Mouse (Mus musculus): ENCODE data around the gene Tubd1.

- TF ChIP-seq TCF12 (IDR thresholded peaks at IDR 0.05; ENCODE audit: insufficient read depth, poor library complexity, severe bottlenecking), result no peak
- no peak for TF ChIP-seq MAX (IDR thresholded peaks at IDR 0.05; ENCODE audit: low read depth)
- peak; percentile 98 for TF ChIP-seq POLR2A (IDR thresholded peaks at IDR 0.05; ENCODE audit: insufficient read length, low read depth)
- no peak for TF ChIP-seq CEBPB (IDR thresholded peaks at IDR 0.05; ENCODE audit: insufficient read depth, poor library complexity, severe bottlenecking)
- no peak for TF ChIP-seq MYOD1 (IDR thresholded peaks at IDR 0.05; ENCODE audit: control insufficient read depth in 1 of 3, insufficient read length in 2 of 3, low read depth in 2 of 3)
- peak; percentile 99 for TF ChIP-seq POLR2AphosphoS2 (IDR thresholded peaks at IDR 0.05; ENCODE audit: insufficient read length, low read depth)
- TF ChIP-seq MYOG (IDR thresholded peaks at IDR 0.05; ENCODE audit: control insufficient read depth in 1 of 3, insufficient read depth in 1 of 3, insufficient read length in 2 of 3, low read depth in 2 of 3), result peak in 1 of 3 experiments; percentile 46
Measured at GRCm38 (mm10) chr11:86544639-86545299, at the start of gene Tubd1, which contains the start of gene Rps6kb1.
